Mouse (Mus musculus) myocyte (in vitro differentiated cells): ENCODE results near the gene Med9. TPM values are rescaled to one million over a fixed set of nuclear protein-coding genes. Genes with fewer than 3 reads are reported as not detected.

Source experiments
- H3K27me3 ChIP-seq: one replicate; pipeline ENCODE4 v1.6.1; 2011; ENCODE audit not compliant: control insufficient read depth, insufficient read depth, insufficient read length
- H3K36me3 ChIP-seq: one replicate; pipeline ENCODE4 v1.6.1; 2011; ENCODE audit not compliant: control insufficient read depth, insufficient read depth
- H3K4me2 ChIP-seq: one replicate; pipeline ENCODE4 v1.6.1; 2011; ENCODE audit warnings: low read depth, control low read depth
- H3K4me3 ChIP-seq: one replicate; pipeline ENCODE4 v1.5.1; 2011; ENCODE audit warnings: mild to moderate bottlenecking, control low read depth, moderate library complexity
- H3K79me2 ChIP-seq: one replicate; pipeline ENCODE4 v1.6.1; 2011; ENCODE audit not compliant: control insufficient read depth, insufficient read depth
- H3ac ChIP-seq: one replicate; pipeline ENCODE4 v1.6.1; 2011; ENCODE audit not compliant: control insufficient read depth, insufficient read length
- CEBPB ChIP-seq: IDR thresholded peaks from 2 replicates; pipeline ENCODE4 v1.6.1; 2011; ENCODE audit warnings: mild to moderate bottlenecking, moderate library complexity; ENCODE audit not compliant: poor library complexity, insufficient read depth, severe bottlenecking
- E2F4 ChIP-seq: IDR thresholded peaks from one replicate; pipeline ENCODE4 v1.6.1; 2011; ENCODE audit warnings: mild to moderate bottlenecking, control low read depth, moderate library complexity; ENCODE audit not compliant: insufficient read depth
- MAX ChIP-seq: IDR thresholded peaks from one replicate; pipeline ENCODE4 v1.6.1; 2011; ENCODE audit warnings: low read depth, mild to moderate bottlenecking, control low read depth
- MYOD1 ChIP-seq, 3 experiments: IDR thresholded peaks; one replicate each; pipeline ENCODE4 v1.6.1; 2011; ENCODE audit warnings: control low read depth in 2 of 3, low read depth in 2 of 3, mild to moderate bottlenecking in 2 of 3, moderate library complexity in 1 of 3; ENCODE audit not compliant: insufficient read length in 2 of 3, control insufficient read depth in 1 of 3
- MYOG ChIP-seq, 3 experiments: IDR thresholded peaks; one replicate each; pipeline ENCODE4 v1.6.1; 2011; ENCODE audit warnings: control low read depth in 2 of 3, low read depth in 2 of 3, mild to moderate bottlenecking in 2 of 3; ENCODE audit not compliant: insufficient read length in 2 of 3, control insufficient read depth in 1 of 3, insufficient read depth in 1 of 3
- POLR2A ChIP-seq: IDR thresholded peaks from one replicate; pipeline ENCODE4 v1.6.1; 2011; ENCODE audit warnings: low read depth, mild to moderate bottlenecking, control low read depth, moderate library complexity; ENCODE audit not compliant: insufficient read length
- POLR2AphosphoS2 ChIP-seq: IDR thresholded peaks from one replicate; pipeline ENCODE4 v1.6.1; 2011; ENCODE audit warnings: low read depth, control low read depth; ENCODE audit not compliant: insufficient read length
- REST ChIP-seq: IDR thresholded peaks from one replicate; pipeline ENCODE4 v1.6.1; 2011; ENCODE audit warnings: mild to moderate bottlenecking, control low read depth, moderate library complexity; ENCODE audit not compliant: insufficient read depth, insufficient read length
- SRF ChIP-seq: IDR thresholded peaks from one replicate; pipeline ENCODE4 v1.6.1; 2011; ENCODE audit warnings: low read depth; ENCODE audit not compliant: control insufficient read depth, insufficient read length
- TCF12 ChIP-seq: IDR thresholded peaks from one replicate; pipeline ENCODE4 v1.6.1; 2011; ENCODE audit warnings: mild to moderate bottlenecking, control low read depth; ENCODE audit not compliant: poor library complexity, insufficient read depth, severe bottlenecking
- TCF3 ChIP-seq: IDR thresholded peaks from one replicate; pipeline ENCODE4 v1.6.1; 2011; ENCODE audit warnings: low read depth, control low read depth; ENCODE audit not compliant: insufficient read length
- USF1 ChIP-seq: IDR thresholded peaks from one replicate; pipeline ENCODE4 v1.6.1; 2011; ENCODE audit warnings: low read depth, mild to moderate bottlenecking, control low read depth, moderate library complexity
- polyA plus RNA-seq: library from polyadenylated mRNA; unstranded; fragments of >200 nt; fragmentation: generic; extraction: Trizol; gene quantifications from one replicate; pipeline ENCODE4 v1.2.1, GENCODE M21; 2012; ENCODE audit warnings: missing spikeins

The Med9 gene
- polyA plus RNA-seq, 1 experiment: 41.6 TPM

DNA sequence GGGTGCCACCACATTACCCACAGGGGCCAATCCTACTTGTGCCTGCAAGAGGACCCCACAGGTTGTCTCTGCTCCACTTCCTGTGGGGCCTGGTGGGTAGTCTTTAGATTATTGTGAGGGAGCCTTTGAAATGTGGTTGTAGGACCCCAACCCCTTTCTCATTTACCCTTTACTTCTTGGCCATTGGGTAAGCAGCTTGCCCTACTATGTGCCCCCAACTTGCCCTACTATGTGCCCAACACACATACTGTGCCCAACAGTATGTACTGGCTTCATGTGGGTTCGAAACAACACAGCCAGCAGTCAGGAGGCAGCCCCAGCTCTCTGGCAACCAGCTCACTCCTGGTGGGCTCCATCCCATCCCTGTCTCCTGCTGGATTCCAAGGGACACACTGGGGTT lies 19.8 kb downstream of the Med9 start:
- TF ChIP-seq MYOG (IDR thresholded peaks at IDR 0.05; ENCODE audit: control insufficient read depth in 1 of 3, insufficient read depth in 1 of 3, insufficient read length in 2 of 3, low read depth in 2 of 3): no peak
- no peak for TF ChIP-seq REST
- TF ChIP-seq MAX: no peak
- Histone ChIP-seq H3K27me3 (no peaks in the 10 kb centered on the region), H3K4me3 (no peak overlapping the region), H3K36me3 (no peaks in the 10 kb centered on the region), H3ac (no peak overlapping the region), H3K4me2 (no peak overlapping the region), H3K79me2 (no peaks in the 10 kb centered on the region)

DNA sequence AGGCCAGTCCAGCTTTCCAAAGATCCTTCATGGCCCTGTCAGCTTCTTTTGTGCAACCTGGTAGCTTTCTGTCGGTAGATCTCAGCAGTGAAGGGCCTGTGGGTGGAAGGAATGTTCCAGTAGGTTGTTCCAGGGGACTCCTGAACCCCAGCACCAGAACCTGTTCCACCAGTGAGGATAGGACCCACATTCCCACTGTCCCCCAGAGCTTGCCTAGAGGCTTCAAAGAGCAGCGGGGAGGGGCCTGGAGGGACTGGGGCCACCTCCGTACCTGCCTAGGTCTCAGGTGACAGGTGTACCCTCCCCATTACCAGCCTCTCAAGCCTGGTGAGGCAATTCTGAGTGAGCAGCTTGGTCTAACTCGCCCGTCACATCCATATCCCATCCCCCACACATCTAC lies 22.8 kb downstream of the Med9 start:
- H3K27me3 ChIP-seq: no peaks in the 10 kb centered on the region
- H3K79me2 ChIP-seq: no peaks in the 10 kb centered on the region
- no peak overlapping the region for H3ac ChIP-seq
- H3K4me2 ChIP-seq: no peak overlapping the region
- H3K4me3 ChIP-seq: no peak overlapping the region
- TF ChIP-seq TCF12: no peak
- no peak for TF ChIP-seq E2F4
- TF ChIP-seq REST: no peak
- no peaks in the 10 kb centered on the region for H3K36me3 ChIP-seq

DNA sequence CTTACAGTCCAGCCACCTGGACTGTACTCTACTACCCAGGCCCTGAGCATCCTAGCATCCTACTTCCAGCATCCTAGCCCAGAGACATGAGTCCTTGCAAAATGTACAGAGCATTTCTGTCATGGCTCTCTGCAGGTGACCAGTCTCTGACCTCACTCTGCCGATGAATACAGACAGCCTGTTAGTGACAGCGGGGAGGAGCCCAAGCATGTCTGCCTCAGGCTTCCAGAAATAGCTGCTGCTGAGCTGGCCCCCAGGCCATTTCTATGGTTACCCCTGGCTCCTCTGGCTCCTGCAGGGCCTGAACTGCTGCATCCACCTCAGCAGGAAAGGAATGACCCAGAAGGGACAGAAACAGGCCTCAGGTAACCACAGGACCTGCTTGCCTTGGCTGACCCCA lies 23.7 kb downstream of the Med9 start:
- Histone ChIP-seq H3ac (no peak overlapping the region), H3K4me2 (no peak overlapping the region), H3K27me3 (no peaks in the 10 kb centered on the region), H3K4me3 (no peak overlapping the region), H3K79me2 (no peaks in the 10 kb centered on the region), H3K36me3 (no peaks in the 10 kb centered on the region)
- TF ChIP-seq POLR2A (no peak), USF1 (no peak), MAX (no peak), MYOD1 (IDR thresholded peaks at IDR 0.05; ENCODE audit: control insufficient read depth in 1 of 3, insufficient read length in 2 of 3, low read depth in 2 of 3) (no peak), E2F4 (no peak), REST (no peak), TCF12 (no peak), POLR2AphosphoS2 (no peak), CEBPB (no peak), TCF3 (no peak), MYOG (IDR thresholded peaks at IDR 0.05; ENCODE audit: control insufficient read depth in 1 of 3, insufficient read depth in 1 of 3, insufficient read length in 2 of 3, low read depth in 2 of 3) (no peak), SRF (no peak)

DNA sequence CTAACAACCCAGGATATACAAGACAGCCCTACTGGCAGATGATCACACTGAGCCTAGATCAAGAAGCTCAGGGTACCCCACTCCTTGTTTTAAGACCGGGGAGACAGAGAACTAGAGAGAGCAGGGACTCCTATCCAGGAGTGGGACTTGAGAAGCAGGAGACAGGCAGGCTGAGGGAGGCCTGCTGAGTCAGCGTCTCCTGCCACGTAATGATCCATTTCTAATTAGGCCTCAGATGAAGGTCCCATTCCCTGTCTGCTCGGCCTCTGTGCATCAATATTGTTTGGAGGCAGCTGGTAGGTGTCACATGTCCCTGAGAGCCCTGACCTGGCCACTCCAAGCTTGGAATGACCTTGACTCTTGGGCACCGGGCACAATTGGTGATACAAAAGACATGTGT lies 25.4 kb downstream of the Med9 start:
- H3K79me2 ChIP-seq: no peaks in the 10 kb centered on the region
- no peak overlapping the region for H3K4me3 ChIP-seq
- H3K4me2 ChIP-seq: no peak overlapping the region
- H3ac ChIP-seq: no peak overlapping the region
- TF ChIP-seq REST: no peak
- no peaks in the 10 kb centered on the region for H3K27me3 ChIP-seq
- H3K36me3 ChIP-seq: no peaks in the 10 kb centered on the region

DNA sequence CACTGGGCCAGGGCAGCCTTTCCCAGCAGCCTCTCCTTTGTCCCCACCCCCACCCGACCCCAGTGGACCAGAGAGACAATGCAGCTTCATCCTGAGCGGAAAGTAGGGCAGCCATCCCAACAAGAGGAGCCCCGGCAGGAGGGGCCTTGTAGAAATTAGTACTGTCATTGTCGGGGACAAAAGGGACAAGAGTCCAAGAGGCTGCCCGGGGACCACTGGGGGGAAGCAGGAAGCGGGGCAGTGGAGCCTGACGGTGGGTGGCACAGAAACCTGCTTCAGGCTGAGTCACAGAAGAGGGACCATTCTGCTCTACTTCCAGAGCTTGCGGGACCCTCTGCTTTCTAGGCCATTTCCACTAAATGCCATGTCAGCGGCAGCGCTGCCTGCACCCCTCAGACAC lies 27.2 kb downstream of the Med9 start:
- H3K27me3 ChIP-seq: no peaks in the 10 kb centered on the region
- no peak for TF ChIP-seq TCF12
- no peak for TF ChIP-seq E2F4
- no peak overlapping the region for H3K4me2 ChIP-seq
- H3K36me3 ChIP-seq: no peaks in the 10 kb centered on the region
- H3ac ChIP-seq: no peak overlapping the region
- no peaks in the 10 kb centered on the region for H3K79me2 ChIP-seq
- no peak overlapping the region for H3K4me3 ChIP-seq

DNA sequence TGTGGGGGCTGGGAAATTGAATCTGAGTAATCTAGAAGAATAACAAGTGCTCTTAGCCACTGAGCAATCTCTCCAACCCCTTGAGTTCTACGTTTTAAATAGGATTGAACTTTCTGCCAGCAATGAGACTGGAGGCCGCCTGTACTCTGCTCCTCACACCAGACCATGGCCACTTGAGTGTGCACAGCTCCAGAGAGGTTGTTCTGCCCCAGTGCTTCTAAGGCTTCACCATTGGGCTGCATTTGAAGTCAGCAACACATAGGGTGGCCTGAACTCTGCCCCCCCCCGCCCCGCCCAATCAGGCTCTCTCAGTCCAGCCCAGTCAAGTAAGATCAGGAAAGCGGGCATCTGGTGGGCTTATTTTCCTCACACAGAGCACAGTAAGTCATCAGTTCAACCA lies 29.8 kb downstream of the Med9 start:
- TF ChIP-seq CEBPB: no peak
- no peak for TF ChIP-seq POLR2AphosphoS2
- no peak for TF ChIP-seq REST
- TF ChIP-seq E2F4: no peak
- no peak for TF ChIP-seq MAX
- no peak for TF ChIP-seq MYOG (IDR thresholded peaks at IDR 0.05; ENCODE audit: control insufficient read depth in 1 of 3, insufficient read depth in 1 of 3, insufficient read length in 2 of 3, low read depth in 2 of 3)
- TF ChIP-seq MYOD1 (IDR thresholded peaks at IDR 0.05; ENCODE audit: control insufficient read depth in 1 of 3, insufficient read length in 2 of 3, low read depth in 2 of 3): no peak
- no peak for TF ChIP-seq TCF12
- TF ChIP-seq POLR2A: no peak
- TF ChIP-seq USF1: no peak
- TF ChIP-seq SRF: no peak
- no peak for TF ChIP-seq TCF3
- no peaks in the 10 kb centered on the region for H3K79me2 ChIP-seq
- no peaks in the 10 kb centered on the region for H3K27me3 ChIP-seq
- H3K4me3 ChIP-seq: no peak overlapping the region
- no peak overlapping the region for H3K4me2 ChIP-seq
- H3ac ChIP-seq: no peak overlapping the region
- no peaks in the 10 kb centered on the region for H3K36me3 ChIP-seq
